Mouse (Mus musculus) right cerebral cortex, adult 18-20 months (tissue): Measurements from ENCODE around the gene Rrbp1.

Experiments
- DNase-seq: peaks from one replicate; pipeline ENCODE4 v3.0.0; 2022; ENCODE audit warnings: mixed read lengths

Rrbp1 gene

GRCm38 (mm10) chr2:144011080-144011551, at the start of gene Rrbp1:
Gene Rrbp1, minus strand, starts transcription at chr2:144011263.
- peak; percentile 99 for DNase-seq

DNA sequence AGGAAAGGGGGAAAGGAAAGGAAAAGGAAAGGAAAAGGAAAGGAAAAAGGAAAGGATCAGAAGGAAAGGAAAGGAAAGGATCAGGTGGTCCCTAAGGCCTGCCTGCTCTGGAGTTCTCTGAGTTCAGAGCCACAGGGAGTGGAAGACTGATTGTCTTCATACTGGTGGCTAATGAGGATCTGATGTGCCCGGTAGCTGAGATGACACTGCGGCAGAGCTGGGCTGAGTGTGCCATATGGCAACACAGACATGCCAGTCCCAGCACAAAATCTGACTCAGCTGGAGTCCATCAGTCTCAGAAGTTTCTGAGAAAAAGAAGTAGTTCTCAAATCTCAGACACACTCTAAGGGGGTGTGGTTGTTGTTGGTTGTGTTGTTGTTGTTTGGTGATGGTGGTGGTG, 46.7 kb upstream of the Rrbp1 start:
- DNase-seq: no peak

- peak; percentile 57 for DNase-seq
These were observed 41.5 kb upstream of the Rrbp1 start for GRCm38 (mm10) chr2:144052410-144053065.

DNA sequence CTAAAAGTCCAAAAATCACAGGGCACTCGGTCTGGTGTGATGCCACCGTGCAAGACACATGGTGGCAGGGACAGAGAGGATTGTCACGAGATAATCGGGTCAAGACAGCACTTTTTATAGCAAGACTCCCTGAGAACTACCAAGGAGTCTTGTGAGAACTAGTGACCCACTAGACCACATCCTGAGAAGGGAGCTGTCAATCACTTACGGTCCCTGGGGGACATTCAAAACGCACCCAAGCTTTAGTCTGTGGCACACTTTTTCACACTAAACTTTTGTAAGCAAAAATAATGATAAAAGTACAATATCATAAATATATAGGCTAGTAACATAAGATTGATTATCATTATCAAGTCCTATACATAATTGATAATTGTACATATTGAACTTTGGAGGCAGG, 39.8 kb upstream of the Rrbp1 start:
- DNase-seq: no peak

GRCm38 (mm10) chr2:144050146-144050680, 39.1 kb upstream of the Rrbp1 start:
- no peak for DNase-seq

DNA sequence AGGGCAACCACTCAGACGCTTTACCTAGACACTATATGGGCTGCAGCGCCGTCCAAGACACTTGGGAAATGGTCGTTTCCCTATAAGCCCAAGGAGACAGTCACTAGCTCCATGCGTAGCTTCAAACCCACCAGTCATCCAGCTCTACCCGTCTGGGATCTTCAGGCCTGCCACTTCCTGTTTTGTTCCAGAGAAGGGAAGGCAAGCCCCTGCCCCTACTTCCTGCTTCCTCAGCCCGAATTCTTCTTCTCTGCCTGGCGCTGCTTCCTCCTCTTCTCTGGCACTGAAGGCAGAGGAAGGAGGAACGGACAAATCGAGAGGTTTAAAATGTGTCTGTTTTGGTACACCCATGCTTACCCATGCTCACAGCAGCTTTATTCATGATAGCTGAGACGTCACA, 35.9 kb upstream of the Rrbp1 start:
- no peak for DNase-seq

GRCm38 (mm10) chr2:144045756-144046560, 34.9 kb upstream of the Rrbp1 start:
- DNase-seq: peak; percentile 45

DNA sequence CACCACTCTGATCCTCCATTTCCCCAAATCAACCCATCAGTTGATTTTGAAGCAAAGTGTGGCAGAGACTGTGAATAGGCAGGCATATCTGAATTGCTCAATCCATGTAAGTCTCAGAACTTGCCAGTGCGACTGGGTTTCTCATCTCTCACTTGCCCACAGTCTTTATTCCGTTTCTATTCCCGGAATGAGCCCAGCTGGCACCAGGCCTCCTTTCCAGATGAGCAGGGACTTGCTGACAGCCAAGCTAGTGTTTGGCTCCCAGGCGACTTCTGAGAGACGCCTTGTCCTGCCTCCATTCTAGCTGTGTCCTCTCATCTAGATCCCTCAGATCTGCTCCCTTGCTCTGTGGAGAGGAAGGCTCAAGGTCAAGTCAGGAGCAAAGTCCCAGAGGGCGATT, 33.7 kb upstream of the Rrbp1 start:
- DNase-seq: peak; percentile 88

DNA sequence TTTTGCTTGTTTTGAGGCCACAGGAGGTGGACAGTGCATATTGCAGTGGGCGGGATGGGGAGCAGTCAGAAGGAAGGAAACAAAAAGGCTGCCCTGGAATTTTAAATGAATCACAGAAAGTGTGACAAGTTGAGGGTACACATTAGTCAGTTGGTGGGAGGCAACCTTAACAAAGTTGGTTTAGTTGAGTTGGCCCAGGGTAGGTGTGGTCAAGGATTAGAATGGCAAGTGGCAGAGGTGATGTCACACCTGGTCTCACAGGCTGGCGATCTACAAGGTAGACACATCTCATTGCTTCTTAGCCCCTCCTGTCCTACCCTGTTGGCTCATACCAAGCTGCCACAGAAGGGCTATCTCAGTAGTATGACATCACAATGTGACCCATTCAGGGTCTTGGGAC, 21.6 kb upstream of the Rrbp1 start, which contains the start of gene Banf2:
Gene Banf2, plus strand, starts transcription at position 396 of the 400 bp plus-strand sequence.
- DNase-seq: no peak

GRCm38 (mm10) chr2:144030791-144031190, 19.7 kb upstream of the Rrbp1 start:
- no peak for DNase-seq

- DNase-seq: no peak
These were observed 15.4 kb upstream of the Rrbp1 start for GRCm38 (mm10) chr2:144026456-144026855.

GRCm38 (mm10) chr2:144025361-144025760, 14.3 kb upstream of the Rrbp1 start:
- no peak for DNase-seq

- DNase-seq: no peak
These were observed 11.4 kb upstream of the Rrbp1 start for GRCm38 (mm10) chr2:144022441-144022840.

DNA sequence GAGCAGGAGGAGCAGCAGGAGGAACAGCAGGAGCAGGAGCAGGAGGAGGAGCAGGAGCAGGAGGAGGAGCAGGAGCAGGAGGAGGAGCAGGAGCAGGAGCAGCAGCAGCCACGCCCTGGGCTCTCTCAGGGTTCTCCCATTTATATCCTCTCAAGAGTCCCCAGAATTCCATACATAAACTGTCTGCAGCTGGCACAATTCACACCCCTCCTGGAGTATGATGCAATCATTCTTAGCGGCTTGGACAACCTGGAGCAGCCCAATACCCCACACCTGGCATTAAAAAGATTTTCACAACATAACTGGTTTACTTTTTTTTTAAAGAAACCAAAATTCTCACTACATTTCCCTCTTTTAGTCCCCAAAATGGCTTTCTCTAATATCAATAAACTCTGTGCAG, 8.9 kb upstream of the Rrbp1 start:
- DNase-seq: no peak

DNA sequence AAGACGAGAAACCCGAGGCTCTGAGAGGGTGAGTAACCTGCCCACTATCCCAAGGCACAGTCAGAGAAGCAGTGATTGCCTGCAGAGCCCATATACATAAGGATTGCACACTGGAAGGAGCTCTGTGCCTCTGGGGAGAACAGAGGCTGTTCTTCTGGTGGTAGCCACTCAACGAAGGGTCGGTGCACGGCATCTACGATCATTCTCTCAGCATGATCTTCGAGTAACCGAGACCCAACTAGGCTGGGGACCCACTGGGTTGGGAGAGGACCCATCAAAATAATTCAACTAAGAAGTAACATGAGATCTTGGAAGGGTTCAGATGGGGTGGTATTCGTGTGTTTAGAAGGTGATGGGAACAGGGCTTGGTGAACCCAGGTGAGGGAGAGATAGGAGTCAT, 4.8 kb upstream of the Rrbp1 start:
- no peak for DNase-seq

GRCm38 (mm10) chr2:144014481-144014880, 3.4 kb upstream of the Rrbp1 start:
- DNase-seq: no peak

- no peak for DNase-seq
These were observed 3.0 kb upstream of the Rrbp1 start for GRCm38 (mm10) chr2:144014051-144014450.

DNA sequence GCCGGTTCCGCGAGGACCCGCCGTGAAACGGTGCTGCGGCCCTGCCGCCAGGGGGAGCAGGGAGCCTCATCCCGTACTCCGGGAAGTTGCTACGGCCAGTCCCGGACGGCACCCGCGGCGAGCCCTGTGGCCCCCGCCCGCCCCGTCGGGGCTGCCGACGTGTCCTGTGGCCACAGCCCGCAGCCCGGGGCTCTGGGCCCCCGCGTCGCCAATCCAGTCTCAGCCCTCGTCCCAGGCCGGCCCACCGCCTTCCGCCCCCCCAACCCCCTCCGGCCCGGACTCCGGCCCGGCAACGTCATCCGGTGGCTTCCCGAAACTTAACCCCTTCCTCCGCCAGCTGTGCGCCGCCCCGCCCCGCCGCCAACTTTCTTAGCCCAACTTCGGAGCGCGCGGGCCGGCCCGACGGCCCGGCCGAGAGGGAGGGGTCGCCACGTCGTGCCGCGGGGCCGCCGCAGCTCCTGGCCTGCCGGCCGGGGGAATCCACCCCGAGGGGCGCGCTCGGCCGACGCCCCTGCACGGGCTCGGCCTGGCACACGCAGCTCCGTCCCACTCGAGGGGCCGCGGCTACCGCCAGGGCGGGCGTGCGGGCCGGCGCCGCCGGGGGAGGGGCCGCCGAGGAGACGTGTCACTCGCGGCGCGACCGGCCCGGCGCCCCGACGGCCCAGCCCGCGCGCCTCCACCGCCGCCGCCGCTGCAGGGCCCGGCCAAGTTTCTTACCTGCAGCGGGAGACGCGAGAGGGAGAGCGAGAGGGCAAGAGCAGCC, 600 bp downstream of the Rrbp1 start:
- DNase-seq: peak; percentile 55

GRCm38 (mm10) chr2:144009551-144010281, 1.3 kb downstream of the Rrbp1 start:
- DNase-seq: no peak

DNA sequence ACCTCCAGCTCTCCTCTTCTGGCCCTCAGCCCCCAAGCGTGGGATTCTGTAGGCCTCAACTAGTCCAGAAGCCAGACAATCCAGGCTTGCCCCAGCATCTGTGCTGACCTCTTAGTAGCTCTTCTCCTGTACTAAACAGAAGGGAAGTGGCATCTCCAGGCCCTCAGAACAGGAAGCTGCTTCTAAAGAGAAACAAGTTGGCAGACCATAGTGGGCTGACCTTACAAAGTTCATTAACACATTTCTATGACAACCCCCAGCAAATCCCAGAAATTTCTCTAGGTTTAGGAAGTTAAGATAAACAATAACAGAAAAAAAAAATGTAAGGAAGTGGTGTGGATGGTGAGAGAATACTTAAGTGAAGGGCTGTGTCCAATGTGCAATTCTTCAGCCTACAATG, 2.0 kb downstream of the Rrbp1 start:
- DNase-seq: no peak

- DNase-seq: no peak
These were observed 3.9 kb downstream of the Rrbp1 start for GRCm38 (mm10) chr2:144007211-144007610.

DNA sequence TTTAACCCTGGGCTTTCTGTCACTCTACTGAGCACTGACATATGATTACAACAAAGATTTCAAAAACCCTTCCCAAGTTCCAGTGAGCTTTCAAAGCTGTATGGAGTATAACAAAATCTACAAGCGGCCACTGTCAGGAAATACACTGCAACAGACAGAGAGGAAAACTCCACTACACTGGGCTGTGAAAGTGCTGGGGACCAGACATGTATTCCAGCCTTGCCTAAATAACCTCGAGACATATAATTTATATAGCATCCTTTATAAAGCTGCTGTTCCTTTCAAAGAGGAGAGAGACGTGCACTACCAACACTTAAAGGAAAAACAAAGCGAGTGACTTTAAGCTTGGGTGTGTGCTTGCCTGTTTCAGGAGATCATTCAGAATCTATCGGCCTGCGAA, 4.4 kb downstream of the Rrbp1 start:
- no peak for DNase-seq
